Mouse (Mus musculus) myocyte (in vitro differentiated cells): Measurements from ENCODE around the gene Erbb2.

Experiments used
- CEBPB ChIP-seq: IDR thresholded peaks from 2 replicates; pipeline ENCODE4 v1.6.1; 2011; ENCODE audit warnings: mild to moderate bottlenecking, moderate library complexity; ENCODE audit not compliant: poor library complexity, insufficient read depth, severe bottlenecking
- E2F4 ChIP-seq: IDR thresholded peaks from one replicate; pipeline ENCODE4 v1.6.1; 2011; ENCODE audit warnings: mild to moderate bottlenecking, control low read depth, moderate library complexity; ENCODE audit not compliant: insufficient read depth
- MAX ChIP-seq: IDR thresholded peaks from one replicate; pipeline ENCODE4 v1.6.1; 2011; ENCODE audit warnings: low read depth, mild to moderate bottlenecking, control low read depth
- MYOD1 ChIP-seq, 3 experiments: IDR thresholded peaks; one replicate each; pipeline ENCODE4 v1.6.1; 2011; ENCODE audit warnings: control low read depth in 2 of 3, low read depth in 2 of 3, mild to moderate bottlenecking in 2 of 3, moderate library complexity in 1 of 3; ENCODE audit not compliant: insufficient read length in 2 of 3, control insufficient read depth in 1 of 3
- MYOG ChIP-seq, 3 experiments: IDR thresholded peaks; one replicate each; pipeline ENCODE4 v1.6.1; 2011; ENCODE audit warnings: control low read depth in 2 of 3, low read depth in 2 of 3, mild to moderate bottlenecking in 2 of 3; ENCODE audit not compliant: insufficient read length in 2 of 3, control insufficient read depth in 1 of 3, insufficient read depth in 1 of 3
- POLR2A ChIP-seq: IDR thresholded peaks from one replicate; pipeline ENCODE4 v1.6.1; 2011; ENCODE audit warnings: low read depth, mild to moderate bottlenecking, control low read depth, moderate library complexity; ENCODE audit not compliant: insufficient read length
- POLR2AphosphoS2 ChIP-seq: IDR thresholded peaks from one replicate; pipeline ENCODE4 v1.6.1; 2011; ENCODE audit warnings: low read depth, control low read depth; ENCODE audit not compliant: insufficient read length
- REST ChIP-seq: IDR thresholded peaks from one replicate; pipeline ENCODE4 v1.6.1; 2011; ENCODE audit warnings: mild to moderate bottlenecking, control low read depth, moderate library complexity; ENCODE audit not compliant: insufficient read depth, insufficient read length
- SRF ChIP-seq: IDR thresholded peaks from one replicate; pipeline ENCODE4 v1.6.1; 2011; ENCODE audit warnings: low read depth; ENCODE audit not compliant: control insufficient read depth, insufficient read length
- TCF12 ChIP-seq: IDR thresholded peaks from one replicate; pipeline ENCODE4 v1.6.1; 2011; ENCODE audit warnings: mild to moderate bottlenecking, control low read depth; ENCODE audit not compliant: poor library complexity, insufficient read depth, severe bottlenecking
- TCF3 ChIP-seq: IDR thresholded peaks from one replicate; pipeline ENCODE4 v1.6.1; 2011; ENCODE audit warnings: low read depth, control low read depth; ENCODE audit not compliant: insufficient read length
- USF1 ChIP-seq: IDR thresholded peaks from one replicate; pipeline ENCODE4 v1.6.1; 2011; ENCODE audit warnings: low read depth, mild to moderate bottlenecking, control low read depth, moderate library complexity

DNA sequence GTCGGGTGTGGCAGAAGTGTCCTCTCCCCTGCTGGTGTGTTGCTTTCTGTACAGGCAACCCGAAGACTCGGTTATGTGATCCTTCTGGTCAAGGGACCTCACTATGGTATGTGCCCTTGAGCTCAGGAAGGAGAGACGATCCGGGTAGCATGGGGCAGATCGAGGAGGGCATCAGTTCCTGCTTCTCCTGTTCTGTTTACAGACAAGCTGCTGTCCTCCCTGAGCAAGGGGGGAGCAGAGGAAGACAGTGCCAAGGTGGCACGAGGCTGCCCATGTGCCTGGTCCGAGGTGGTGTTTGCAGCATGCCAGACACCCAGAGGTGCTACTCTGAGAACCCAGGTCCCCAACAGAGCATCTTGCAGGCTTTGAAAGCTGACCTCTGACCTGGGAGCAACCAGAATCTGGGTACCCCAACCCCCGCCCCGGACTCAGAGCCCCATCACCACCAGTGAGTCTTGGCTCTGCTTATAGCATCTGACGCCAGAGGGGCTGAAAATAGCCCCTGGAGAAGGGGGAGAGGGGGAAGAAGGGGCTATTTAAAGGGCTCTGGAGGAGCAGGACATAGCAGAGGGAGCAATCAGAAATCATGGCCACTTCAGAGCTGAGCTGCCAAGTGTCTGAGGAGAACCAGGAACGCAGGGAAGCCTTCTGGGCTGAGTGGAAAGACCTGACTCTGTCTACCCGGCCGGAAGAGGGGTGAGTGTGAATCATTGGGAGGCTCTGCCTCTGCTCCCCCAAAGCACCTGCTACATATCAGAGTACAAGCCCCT, 28.8 kb upstream of the Erbb2 start, which contains the start of gene Tcap:
- TF ChIP-seq POLR2A (peak; percentile 55), USF1 (no peak), MAX (no peak), POLR2AphosphoS2 (peak; percentile 79), E2F4 (no peak), CEBPB (no peak), MYOG (IDR thresholded peaks at IDR 0.05; ENCODE audit: control insufficient read depth in 1 of 3, insufficient read depth in 1 of 3, insufficient read length in 2 of 3, low read depth in 2 of 3) (no peak), MYOD1 (IDR thresholded peaks at IDR 0.05; ENCODE audit: control insufficient read depth in 1 of 3, insufficient read length in 2 of 3, low read depth in 2 of 3) (no peak), SRF (no peak), TCF3 (no peak), TCF12 (no peak), REST (no peak)
